Mouse (Mus musculus) testis, postnatal 14 days (tissue): ENCODE measurements around the gene Fam92b.
A peak's percentile ranks its signal among the peaks of the same experiment; 100 is the strongest.

Experiments
- DNase-seq: peaks from one replicate; pipeline ENCODE4 v3.0.0; 2021; ENCODE audit warnings: low spot score

The Fam92b gene

DNA sequence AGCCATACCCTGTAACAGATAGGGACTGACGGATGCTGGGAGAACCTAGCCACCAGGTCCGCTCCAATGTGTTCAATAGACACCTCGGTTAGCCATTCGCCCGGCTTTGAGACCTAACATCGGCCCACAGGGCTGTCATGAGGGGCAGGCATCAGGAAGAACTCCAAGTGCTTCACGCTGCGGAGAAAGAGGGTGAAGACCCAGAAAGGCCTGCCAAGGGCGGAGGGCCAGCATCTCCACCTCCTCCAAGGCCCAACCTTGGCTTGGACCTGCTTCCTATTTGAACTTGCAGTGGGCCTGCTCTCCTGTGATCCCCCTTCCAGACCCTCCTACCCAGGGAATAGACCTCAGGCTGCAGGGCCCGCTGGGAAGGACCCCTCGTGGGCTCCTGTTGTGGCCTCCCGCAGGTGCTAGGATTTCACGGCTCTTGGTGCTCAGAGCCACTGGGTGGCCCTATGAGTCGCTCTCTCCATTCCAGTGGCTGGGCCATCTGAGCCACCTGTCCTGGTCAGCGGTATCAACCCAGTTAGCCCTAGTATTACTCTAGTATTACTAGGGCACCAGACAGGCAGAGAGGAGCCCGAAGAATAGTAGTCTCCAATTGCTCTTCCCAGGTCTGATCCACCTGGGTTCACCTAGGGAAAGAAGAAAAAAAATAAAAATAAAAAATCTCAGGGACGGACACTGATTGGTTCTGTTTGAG lies 13.0 kb upstream of the Fam92b start:
- no peak for DNase-seq

DNA sequence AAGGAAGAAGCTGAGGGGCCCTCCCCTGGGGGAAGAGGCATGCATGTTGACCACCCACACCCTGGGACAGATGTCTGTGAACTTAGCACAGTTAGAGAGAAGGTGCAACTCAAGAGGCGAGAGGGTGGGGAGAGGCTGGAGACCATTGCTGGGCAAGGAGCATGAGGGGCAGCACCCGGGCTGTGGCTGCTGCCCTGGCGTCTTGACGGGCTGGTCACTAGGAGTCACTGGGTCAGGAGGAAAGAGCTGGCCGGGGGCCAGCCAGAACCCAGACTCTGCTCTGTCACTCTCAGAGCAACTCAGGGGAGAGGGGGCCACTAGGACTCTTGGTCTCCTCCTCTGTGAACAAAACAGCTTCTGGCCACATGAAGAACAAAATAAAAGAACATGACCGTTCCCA lies 12.2 kb upstream of the Fam92b start:
- no peak for DNase-seq

DNA sequence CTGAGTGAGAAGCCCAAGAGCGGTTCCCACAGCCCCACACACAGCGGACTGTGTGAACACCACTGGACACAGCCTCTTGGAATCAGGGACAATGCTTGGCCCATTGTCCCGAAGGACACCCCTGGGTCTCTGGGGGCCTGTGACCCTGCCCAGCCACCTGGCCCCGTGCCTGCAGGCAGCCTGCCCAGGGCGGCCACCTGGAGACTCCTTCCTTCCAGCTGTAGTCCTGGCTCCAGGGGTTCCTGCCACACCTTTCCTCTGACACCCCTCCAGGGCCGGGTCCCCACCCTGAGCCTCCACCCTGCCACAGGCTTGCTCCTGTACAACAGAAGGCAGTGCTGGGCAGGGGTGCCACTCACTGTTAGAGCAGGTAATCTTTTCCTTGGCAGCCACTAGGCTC lies 11.2 kb upstream of the Fam92b start:
- DNase-seq: no peak

DNA sequence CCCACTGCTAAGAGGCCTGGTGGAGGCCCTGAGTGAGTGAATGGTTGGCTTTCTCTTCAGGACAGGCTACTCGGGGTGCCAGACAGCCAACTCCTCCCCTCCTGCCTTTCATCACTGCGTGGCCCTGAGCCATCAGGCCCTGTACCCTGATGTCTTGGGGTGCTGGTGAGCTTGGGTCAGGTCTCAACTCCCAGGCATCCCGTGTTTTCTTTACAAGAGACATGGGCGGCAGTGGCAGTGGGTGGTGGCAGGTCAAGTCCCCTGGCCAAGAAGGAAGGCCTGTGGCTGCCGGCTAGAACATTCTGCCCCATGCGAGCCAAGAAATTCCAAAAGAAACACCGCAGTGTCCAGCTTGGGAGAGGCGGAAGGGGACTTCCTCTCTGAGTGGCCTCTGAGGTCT lies 9.2 kb upstream of the Fam92b start:
- DNase-seq: no peak

DNA sequence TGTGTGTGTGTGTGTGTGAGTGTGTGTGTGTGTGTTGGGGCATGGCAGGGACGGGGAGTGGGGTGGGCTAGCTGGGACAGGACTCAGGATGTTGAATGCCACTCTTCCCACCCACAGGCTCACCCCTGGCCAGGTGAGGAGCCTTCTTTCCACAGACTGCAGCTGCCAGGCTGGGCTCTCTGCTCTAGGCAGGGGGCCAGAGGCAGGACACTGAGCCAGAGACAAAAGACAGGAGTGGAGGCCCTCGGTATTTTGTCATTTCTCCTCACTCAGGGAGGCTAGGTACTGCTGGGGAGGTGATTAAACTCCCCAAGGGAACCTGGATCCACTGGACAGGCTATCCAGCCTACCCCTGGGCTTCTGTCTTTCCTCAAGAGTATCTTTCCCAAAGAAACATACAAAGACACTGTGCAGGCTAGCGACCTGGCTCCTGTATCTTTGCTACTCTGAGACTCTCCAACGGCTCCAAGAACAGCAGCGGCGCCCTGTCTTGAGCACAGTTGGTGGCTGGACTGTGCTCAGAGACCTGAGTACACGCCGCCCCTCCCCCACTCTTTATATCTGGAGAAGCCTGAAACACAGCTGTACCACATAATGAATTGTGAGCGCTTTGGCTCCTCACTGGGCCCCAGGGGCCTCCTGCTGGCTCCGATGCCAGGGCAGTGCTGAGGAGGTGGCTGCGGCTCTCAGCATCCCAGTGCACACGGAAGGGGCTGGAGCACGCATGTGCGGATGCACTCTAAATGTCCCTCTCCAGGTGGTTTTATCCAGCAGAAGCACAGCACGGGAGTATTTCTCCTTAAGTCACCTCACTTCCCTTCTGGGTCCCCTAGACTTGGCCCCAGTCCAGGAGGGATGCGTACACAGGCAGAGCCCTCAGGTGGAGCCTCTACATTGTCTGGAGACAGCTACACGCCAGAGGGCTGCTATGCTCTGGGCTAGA lies 7.9 kb upstream of the Fam92b start:
- DNase-seq: peak; percentile 46

DNA sequence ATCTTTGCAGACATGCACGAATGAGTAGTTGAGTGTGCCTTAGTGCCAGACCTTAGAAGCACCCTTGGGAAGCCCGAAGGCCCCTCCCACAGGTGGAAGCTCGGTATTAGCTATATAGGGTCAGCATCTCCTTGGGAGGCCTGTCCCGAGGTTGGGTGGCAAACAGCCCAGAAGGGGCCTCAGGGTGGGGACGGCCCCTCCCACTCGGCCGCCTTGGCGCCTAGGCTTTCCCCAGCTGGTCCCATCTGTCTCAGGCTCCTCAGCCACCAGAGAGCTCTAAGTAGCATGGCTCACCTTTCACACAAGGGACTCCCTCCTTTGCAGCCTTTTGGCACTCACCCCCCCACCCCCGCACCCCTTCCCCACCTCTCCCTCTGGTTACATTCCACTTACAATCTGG lies 7.1 kb upstream of the Fam92b start:
- DNase-seq: peak; percentile 43

DNA sequence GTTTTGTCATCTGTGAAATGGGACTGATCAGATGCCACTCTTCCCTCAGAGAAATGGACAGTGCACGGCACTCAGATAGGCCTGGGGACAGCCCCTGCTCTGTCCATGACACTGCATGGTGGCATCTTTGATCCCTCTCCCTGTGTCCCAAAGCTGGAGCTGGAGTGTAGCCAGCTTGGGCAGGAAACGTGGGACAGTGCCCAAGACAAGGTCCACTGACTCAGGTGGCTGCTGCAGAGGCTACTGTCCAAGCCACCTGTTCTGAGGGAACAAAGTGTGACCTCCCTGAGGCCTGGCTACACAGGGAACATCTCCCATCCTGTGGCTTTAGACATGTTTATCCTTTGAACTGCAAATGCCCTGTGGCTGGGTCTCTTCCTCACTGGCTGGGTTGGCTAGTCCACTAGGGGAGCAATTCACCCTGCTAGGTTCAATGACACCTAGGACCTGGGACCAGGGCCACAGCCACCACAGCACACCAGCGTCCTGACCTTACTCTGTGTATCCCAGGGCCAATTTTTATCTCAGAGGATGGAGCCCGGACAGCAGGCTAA lies 4.7 kb upstream of the Fam92b start:
- DNase-seq: no peak

DNA sequence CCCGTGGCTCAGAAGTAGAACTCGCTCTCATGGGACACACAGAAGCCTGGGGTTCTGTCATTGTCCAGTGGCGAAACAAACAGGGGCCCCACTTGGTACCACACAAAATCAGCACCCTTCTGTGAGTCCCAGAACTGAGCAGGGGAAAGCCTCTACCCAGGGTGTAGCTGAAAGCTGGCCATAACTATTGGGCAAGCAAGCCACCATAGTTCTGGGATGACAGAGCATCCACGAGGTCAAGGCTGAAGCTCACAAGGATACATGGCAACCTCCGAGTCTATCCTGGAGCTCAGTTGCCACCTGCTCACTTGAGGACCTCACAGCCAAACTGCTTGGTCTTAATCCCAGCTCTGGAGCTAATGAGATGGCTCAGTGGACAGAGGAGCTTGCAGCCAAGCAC lies 4.0 kb upstream of the Fam92b start:
- DNase-seq: no peak

DNA sequence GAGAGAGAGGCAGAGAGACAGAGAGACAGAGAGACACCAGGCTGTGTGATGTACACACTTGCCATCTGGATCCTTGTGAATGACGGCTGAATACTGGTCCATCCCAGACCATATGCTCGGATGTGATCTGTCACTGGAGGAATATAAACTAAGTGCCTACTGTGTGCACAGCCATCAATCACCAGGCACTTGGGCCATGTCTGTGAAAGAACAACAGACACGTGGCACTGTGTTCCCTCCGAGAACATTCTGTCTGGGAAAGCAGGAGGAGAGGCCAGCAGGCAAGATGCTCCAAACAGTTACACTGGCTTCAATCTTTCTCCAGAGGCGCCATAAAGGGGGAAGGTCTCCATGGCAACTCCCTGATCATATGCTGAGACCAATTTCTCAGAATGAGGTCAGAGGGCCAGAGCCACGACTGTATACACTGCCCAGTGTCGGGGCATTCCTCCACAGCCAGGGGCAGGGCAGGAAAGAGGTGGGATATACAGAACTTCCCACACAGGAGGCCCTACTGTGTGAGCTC lies 3.2 kb upstream of the Fam92b start:
- DNase-seq: no peak

DNA sequence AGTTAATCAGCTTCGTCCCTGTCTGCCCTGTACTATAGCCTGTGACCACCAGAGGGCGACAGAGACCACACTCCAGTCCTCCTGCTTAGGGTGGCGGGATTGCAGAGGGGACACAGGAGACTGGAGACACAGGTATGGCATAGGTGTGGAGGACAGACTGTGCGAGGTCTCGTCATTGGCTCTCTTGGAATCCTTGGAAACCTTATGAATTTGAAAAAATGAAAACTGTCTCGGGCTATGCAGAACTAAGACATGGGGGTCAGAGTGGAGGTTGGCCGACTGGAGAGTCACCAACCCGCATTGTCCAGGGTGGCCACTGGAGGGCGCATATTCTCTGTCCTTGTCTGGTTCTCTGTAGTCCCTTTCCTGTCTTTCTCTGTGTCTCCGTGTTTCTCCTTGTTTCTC lies 1.8 kb upstream of the Fam92b start:
- DNase-seq: peak; percentile 75

DNA sequence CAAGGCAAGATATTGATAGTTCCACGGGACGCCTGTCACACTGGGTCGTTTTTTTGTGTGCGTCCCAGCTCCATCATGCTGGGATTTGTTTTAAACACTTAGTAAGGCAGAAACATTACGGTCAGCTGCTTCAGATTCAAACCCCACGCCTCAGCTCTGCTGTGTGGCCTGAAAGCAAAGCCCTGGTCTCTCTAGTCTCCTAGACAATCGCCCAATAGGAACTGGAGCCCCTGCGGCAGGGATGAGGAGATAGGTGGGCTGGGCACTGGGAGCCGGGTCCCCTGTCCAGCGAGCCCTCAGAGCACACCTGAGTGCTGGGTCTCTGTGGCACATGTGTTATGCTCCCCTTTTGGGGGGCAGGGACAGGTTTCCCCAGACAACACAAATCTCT lies 853 bp upstream of the Fam92b start:
- no peak for DNase-seq

DNA sequence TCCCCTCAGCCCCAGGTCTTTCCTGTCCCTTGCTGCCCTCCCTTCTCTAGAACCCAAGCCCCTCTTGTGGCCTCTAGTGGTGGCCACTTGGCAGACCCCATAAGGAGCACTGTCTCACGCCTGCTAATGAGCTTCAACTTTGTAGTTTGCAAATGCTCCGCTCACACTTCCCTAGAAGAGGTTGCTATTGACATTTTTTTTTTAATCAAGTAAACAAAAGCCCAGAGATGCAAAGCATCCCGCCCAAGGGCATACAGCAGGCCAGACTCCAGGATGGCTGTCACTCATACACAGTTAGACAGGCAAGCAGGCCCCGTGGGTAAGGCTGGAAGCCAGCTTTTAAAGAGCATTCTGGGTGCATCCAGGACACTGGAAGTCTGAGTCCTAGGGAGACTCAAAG lies 661 bp downstream of the Fam92b start:
- DNase-seq: no peak

DNA sequence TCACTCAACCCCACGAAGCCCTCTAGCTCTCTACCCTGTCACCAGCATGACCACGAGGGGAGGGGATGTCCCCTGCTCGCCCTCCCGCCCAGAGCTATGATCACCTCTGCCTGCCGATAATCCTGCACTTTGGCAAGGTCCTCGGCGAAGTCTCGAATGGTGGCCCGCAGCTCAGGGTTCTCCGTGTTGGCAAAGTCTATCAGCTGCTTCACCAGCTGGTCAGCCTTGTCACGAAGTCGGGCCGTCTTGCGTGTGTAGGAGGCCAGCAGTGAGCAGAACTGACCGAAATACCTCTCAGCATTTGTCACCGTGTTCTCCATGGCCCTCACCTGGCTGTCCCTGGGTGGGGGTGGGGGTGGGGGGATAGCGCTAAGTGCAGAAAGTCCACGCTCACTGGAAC lies 2.7 kb downstream of the Fam92b start:
- no peak for DNase-seq

DNA sequence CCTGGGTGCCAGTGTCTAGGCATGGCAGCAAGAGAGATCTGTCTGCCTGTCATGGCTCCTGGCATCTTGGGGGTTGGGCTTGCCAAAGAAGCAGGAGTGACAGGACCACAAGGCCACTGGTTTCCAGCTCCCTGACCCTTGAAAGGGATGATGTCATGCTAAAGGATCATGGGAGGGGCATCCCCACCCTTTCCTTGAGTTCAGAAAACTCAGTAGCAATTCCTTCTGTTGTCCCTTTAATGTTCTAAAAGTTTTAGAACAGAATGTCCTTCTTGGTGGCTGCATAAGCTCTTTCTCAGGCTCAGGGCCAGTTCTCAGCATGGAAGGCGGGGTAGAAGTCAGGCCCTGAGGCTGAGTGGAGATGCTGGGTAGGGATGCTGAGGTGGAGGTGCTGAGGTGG lies 4.1 kb downstream of the Fam92b start:
- DNase-seq: no peak

DNA sequence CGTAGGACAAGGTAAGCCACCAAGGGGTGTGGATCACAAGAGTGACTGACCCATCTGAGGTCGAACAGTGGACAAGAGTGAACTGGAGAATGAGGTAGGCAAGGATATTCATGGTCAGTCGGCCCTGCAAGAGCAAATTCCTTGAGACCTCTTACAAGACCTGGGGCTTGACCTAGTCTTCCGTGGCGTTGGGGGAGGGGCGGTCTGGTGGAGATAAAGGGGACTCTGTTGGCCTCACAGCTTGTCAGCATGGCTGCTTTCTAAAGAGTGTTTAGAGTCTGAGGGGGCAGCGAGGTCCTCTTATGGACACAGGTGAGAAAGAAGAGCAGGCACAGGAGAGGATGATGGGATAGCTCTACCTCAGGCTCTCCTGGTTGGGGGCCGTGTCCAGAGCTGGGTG lies 8.1 kb downstream of the Fam92b start:
- DNase-seq: no peak

DNA sequence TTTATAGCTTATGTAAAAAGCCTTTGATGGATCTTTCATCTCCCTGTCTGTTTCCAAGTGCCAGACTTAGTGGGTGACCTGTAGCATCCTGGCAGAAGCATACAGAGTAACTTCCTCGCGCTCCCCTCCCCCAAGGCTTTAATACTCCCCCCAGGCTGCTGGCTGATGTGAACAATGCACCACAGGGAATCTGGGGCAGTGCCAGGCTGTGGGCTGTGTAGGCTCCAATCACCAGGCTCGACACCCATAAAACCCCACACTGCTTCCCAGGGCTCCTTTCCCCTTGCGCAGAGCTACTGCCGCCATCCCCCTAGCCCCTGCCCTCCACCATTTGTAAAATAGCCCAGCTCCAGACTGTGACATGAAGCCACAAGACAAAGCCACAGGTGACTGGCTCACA lies 9.4 kb downstream of the Fam92b start:
- DNase-seq: no peak

DNA sequence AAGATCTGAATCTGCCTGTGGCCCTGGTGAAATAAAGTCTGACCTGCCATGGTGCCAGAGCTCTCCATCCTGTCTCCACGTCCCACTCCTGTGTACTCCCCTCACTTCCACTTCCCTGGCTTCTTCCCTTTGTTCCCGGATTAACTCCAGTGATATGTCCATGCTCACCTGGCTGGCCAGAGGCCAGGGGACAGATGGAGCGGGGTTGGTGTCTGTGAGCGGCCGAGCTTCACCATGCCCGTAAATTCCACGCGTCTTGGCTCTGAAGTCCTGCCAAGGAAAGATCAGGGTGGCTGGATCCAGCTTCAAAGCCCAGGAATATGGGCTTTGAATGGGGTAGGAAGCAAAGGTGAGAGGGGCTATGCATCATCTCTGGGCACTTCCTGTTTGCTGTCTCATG lies 10.1 kb downstream of the Fam92b start:
- DNase-seq: no peak

DNA sequence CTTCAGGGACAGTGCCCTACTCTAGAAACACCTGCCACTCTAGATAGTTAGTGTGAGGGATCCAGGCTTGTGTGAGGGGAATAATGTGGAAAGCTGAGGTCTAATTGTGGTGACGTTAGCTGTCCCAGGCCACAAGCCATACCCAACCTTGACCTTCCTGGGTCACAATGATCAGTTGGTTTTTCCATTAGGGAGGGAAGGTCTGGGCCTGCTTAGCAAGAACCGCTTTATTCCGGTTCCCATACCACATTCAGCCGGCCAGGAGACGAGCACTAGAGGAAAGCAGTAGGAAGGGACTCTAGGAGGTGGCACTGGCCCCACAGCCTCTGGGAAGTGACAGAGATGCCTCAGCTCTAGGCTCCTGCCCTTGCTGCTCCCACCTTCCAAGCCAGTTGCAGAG lies 13.2 kb downstream of the Fam92b start:
- no peak for DNase-seq

DNA sequence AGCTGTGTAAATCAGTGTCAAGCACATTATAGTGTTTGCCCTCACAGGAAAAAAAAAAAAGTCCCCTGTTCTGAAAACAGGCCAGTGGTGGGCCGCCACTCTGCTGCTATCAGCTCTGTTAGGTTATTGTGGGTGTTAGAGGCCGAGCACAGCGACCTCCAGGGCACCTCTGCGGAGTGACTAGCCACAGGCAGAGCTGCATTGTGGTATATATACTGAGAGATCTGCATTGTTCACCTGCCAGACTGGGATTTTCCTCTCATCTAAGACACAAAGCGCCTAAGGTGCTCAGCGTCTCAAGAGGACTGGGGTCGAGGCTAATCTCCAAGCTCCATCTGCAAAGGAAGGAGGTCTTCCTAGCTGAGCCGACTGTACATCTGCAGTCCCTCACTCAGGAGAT lies 13.9 kb downstream of the Fam92b start:
- no peak for DNase-seq

DNA sequence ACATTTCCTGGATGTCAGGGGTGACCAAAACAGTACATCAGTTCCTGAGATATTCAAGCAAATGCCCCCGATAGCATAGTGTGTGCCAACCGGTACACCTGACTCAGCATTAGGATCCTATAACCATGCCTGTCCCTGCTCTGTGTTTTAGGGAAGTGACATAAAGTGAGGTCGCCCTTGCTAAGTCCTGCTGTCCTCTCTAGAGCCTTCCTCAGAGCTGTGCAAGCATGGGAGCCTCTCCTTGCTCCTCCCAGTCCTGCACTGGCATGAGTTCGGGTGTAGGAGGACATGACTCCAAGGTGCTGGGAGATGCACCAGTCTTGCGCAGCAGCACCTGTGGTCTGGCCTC lies 14.9 kb downstream of the Fam92b start:
- DNase-seq: no peak

DNA sequence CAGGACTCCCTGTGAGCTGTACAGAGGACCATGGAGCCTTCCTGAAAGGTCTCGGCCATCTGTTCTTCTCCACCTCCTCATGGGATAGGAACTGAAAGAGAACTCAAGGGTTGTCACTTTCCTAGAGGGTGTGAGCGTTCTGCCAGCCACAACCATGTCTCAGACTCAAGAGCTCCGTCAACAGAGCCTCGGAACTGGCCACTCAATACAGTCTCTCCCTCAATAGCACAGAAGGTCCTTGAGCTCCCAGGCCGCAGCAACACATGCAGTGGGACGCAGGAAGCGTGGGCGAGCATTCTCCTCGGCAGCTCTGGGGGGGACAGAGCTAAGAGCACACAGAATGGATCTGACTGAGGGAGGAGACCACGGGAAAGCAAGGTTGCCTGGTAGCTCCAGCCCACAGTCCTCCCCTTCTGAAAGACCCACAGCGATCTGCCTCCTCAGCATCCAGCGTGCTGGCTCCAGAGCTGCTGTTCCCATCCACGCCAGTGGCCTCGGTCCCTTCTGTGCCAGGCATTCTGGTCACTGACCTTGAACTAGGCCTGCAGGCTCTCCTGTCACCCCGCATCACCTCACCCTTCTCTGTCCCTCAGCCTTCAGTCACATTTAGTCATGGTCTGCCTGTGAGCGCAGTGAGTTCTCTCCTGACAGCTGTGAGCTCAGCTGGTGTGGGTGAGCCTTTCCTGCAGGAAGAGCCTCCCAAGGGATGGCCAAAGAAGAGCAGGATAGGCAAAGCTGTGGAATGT lies 15.4 kb downstream of the Fam92b start:
- no peak for DNase-seq

DNA sequence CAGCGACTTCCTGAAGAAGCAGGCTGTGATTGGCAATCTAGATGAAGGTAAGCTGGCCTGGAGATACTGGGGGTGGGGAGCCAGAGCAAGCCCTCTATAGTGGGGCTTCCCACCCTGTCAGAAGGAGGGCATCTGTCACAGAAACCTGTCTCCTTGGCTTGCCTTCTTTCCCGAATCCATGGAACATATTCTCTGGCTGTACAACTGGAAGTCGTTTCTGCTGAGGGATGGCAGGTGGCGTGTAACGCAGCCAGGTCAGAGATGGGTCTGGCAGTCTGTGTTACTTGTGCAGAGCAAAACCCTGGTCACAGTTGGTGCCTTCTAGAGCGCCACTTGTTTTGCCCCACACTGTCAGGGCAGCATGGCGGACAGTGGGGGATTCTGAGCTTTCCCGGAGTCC lies 16.9 kb downstream of the Fam92b start:
- no peak for DNase-seq
